Mouse (Mus musculus): Measurements from ENCODE around the gene Fam214a. TPM values are rescaled to one million over a fixed set of nuclear protein-coding genes. Genes with fewer than 3 reads are reported as not detected.

The Fam214a gene
- polyA plus RNA-seq, 1 experiment from 2014 or later: 35.9 TPM

GRCm38 (mm10) chr9:74972736-74973135, 20.1 kb downstream of the Fam214a start:
- no peaks in the 10 kb centered on the region for H3K9me3 ChIP-seq (ENCODE audit: control insufficient read depth, low read length)
- no peaks in the 10 kb centered on the region for H3K27me3 ChIP-seq (ENCODE audit: control insufficient read depth, insufficient read depth, low read length)
- DNase-seq (no peak), ATAC-seq (ENCODE audit: low FRiP score, low TSS enrichment) (no peak)
- no peak overlapping the region for H3K4me2 ChIP-seq (ENCODE audit: low read length)
- H3K27ac ChIP-seq (replicated peaks; ENCODE audit: low read depth, low read length): no peak overlapping the region
- no peak overlapping the region for H3K9ac ChIP-seq (replicated peaks; ENCODE audit: low read length)
- H3K4me3 ChIP-seq (replicated peaks; ENCODE audit: low read depth, low read length): no peak overlapping the region
- H3K36me3 ChIP-seq (ENCODE audit: control insufficient read depth, insufficient read depth, low read length): no peaks in the 10 kb centered on the region
- H3K4me1 ChIP-seq (ENCODE audit: control insufficient read depth, insufficient read depth, low read length): peaks cover 27% of the 10 kb centered on the region
- 92% methylated on average over 5 of the region's 5 CpGs for WGBS

DNA sequence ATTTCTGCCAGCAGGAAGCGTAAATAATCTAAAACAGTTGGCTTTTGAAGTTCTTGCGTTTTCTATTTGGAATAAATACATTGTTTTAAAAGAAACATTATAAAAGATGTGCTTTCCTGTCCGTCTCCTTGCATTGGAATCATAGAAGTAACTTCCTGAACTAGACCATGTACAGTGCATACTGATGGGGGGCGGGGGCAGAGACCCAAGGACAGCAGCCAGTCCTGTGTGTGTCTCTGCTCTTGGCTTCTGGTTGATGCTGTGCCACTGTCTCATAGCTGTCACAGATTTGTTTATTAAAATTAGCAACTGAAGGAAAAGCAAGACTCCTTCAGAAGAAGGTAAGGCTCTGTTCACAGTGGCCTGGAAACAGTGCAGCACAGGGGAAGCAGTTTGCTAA, 20.5 kb downstream of the Fam214a start:
- H3K27me3 ChIP-seq (ENCODE audit: control insufficient read depth, insufficient read depth, low read length): no peaks in the 10 kb centered on the region
- H3K4me3 ChIP-seq (replicated peaks; ENCODE audit: low read depth, low read length): no peak overlapping the region
- DNase-seq: no peak
- H3K4me2 ChIP-seq (ENCODE audit: low read length): no peak overlapping the region
- H3K9ac ChIP-seq (replicated peaks; ENCODE audit: low read length): no peak overlapping the region
- H3K36me3 ChIP-seq (ENCODE audit: control insufficient read depth, insufficient read depth, low read length): no peaks in the 10 kb centered on the region
- H3K4me1 ChIP-seq (ENCODE audit: control insufficient read depth, insufficient read depth, low read length): peaks cover 31% of the 10 kb centered on the region
- ATAC-seq (ENCODE audit: low FRiP score, low TSS enrichment): no peak
- no peak overlapping the region for H3K27ac ChIP-seq (replicated peaks; ENCODE audit: low read depth, low read length)
- WGBS: 90% methylated on average over 4 of the region's 4 CpGs
- no peaks in the 10 kb centered on the region for H3K9me3 ChIP-seq (ENCODE audit: control insufficient read depth, low read length)

DNA sequence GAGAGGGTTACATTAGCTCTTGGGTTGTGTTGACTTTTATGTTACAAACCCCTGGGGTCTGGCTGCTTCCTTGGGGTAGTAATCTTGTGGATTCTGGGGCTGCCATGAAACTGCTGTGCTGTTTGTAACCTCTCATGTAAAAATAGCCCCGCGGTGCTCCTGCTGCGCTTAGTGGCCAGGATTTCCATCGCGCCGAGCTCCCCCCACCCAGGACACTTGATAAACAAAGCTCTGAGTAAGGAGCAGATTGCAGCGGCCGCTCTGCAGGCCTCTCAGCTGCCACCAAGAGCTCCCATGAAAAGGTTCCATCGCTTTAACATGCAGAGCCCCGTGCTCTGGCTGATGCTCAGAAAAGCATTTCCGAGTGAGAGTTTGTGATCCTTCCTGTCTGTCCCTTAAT, 22.1 kb downstream of the Fam214a start:
- WGBS: under 1% methylated on average over 11 of the region's 11 CpGs
- Histone ChIP-seq H3K9me3 (ENCODE audit: control insufficient read depth, low read length) (no peaks in the 10 kb centered on the region), H3K4me2 (ENCODE audit: low read length) (peak overlapping the region; percentile 67), H3K27ac (replicated peaks; ENCODE audit: low read depth, low read length) (peak overlapping the region; percentile 99), H3K36me3 (ENCODE audit: control insufficient read depth, insufficient read depth, low read length) (no peaks in the 10 kb centered on the region), H3K9ac (replicated peaks; ENCODE audit: low read length) (no peak overlapping the region; the same call in 1 of the 2 replicates), H3K27me3 (ENCODE audit: control insufficient read depth, insufficient read depth, low read length) (no peaks in the 10 kb centered on the region), H3K4me1 (ENCODE audit: control insufficient read depth, insufficient read depth, low read length) (peaks cover 45% of the 10 kb centered on the region), H3K4me3 (replicated peaks; ENCODE audit: low read depth, low read length) (no peak overlapping the region)
- ATAC-seq (ENCODE audit: low FRiP score, low TSS enrichment) (no peak), DNase-seq (peak; percentile 76)

GRCm38 (mm10) chr9:74975416-74975815, 22.7 kb downstream of the Fam214a start:
- 8% methylated on average over 7 of the region's 7 CpGs for WGBS
- Histone ChIP-seq H3K27ac (replicated peaks; ENCODE audit: low read depth, low read length) (peak overlapping the region; percentile 99), H3K9me3 (ENCODE audit: control insufficient read depth, low read length) (no peaks in the 10 kb centered on the region), H3K27me3 (ENCODE audit: control insufficient read depth, insufficient read depth, low read length) (no peaks in the 10 kb centered on the region), H3K36me3 (ENCODE audit: control insufficient read depth, insufficient read depth, low read length) (no peaks in the 10 kb centered on the region), H3K4me2 (ENCODE audit: low read length) (peak overlapping the region; percentile 67), H3K9ac (replicated peaks; ENCODE audit: low read length) (peak overlapping the region; percentile 78; the same call in 1 of the 2 replicates), H3K4me3 (replicated peaks; ENCODE audit: low read depth, low read length) (peak overlapping the region; percentile 51), H3K4me1 (ENCODE audit: control insufficient read depth, insufficient read depth, low read length) (peaks cover 45% of the 10 kb centered on the region)
- DNase-seq: no peak
- ATAC-seq (ENCODE audit: low FRiP score, low TSS enrichment): peak; percentile 17

GRCm38 (mm10) chr9:74975911-74976563, 23.4 kb downstream of the Fam214a start:
- ATAC-seq (ENCODE audit: low FRiP score, low TSS enrichment) (peak; percentile 96), DNase-seq (peak; percentile 93)
- Histone ChIP-seq H3K27ac (replicated peaks; ENCODE audit: low read depth, low read length) (peak overlapping the region; percentile 99), H3K27me3 (ENCODE audit: control insufficient read depth, insufficient read depth, low read length) (no peaks in the 10 kb centered on the region), H3K9me3 (ENCODE audit: control insufficient read depth, low read length) (no peaks in the 10 kb centered on the region), H3K4me3 (replicated peaks; ENCODE audit: low read depth, low read length) (peak overlapping the region; percentile 51), H3K4me2 (ENCODE audit: low read length) (peak overlapping the region; percentile 67), H3K4me1 (ENCODE audit: control insufficient read depth, insufficient read depth, low read length) (peaks cover 45% of the 10 kb centered on the region), H3K36me3 (ENCODE audit: control insufficient read depth, insufficient read depth, low read length) (no peaks in the 10 kb centered on the region), H3K9ac (replicated peaks; ENCODE audit: low read length) (peak overlapping the region; percentile 78)
- WGBS: under 1% methylated on average over 23 of the region's 23 CpGs

GRCm38 (mm10) chr9:74977251-74977650, 24.6 kb downstream of the Fam214a start:
- Histone ChIP-seq H3K9ac (replicated peaks; ENCODE audit: low read length) (peak overlapping the region; percentile 78; the same call in 1 of the 2 replicates), H3K27ac (replicated peaks; ENCODE audit: low read depth, low read length) (peak overlapping the region; percentile 99), H3K4me3 (replicated peaks; ENCODE audit: low read depth, low read length) (peak overlapping the region; percentile 51), H3K27me3 (ENCODE audit: control insufficient read depth, insufficient read depth, low read length) (no peaks in the 10 kb centered on the region), H3K36me3 (ENCODE audit: control insufficient read depth, insufficient read depth, low read length) (no peaks in the 10 kb centered on the region), H3K4me1 (ENCODE audit: control insufficient read depth, insufficient read depth, low read length) (peaks cover 45% of the 10 kb centered on the region), H3K4me2 (ENCODE audit: low read length) (peak overlapping the region; percentile 67), H3K9me3 (ENCODE audit: control insufficient read depth, low read length) (no peaks in the 10 kb centered on the region)
- no peak for ATAC-seq (ENCODE audit: low FRiP score, low TSS enrichment)
- DNase-seq: peak; percentile 49
- 58% methylated on average over 2 of the region's 2 CpGs for WGBS

DNA sequence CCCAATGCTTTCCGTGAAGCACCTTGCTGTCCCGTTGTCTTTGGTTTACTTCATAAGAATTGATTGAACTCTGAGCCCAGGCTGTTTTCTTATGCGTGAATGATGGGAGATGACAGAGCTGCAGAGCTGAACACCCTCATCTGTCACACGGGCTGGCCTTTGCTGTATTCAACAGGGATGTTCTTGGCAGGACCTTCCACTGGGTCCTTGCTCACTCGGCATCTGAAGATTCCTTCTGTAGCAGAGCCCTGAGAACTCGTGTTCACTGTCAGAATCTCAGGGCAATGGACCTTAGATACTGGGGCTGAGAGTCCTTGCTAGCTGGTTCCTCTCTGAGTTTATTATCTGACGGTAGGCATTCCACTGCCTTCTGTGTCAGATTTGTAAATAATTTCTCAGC, 25.3 kb downstream of the Fam214a start:
- Histone ChIP-seq H3K27me3 (ENCODE audit: control insufficient read depth, insufficient read depth, low read length) (no peaks in the 10 kb centered on the region), H3K9ac (replicated peaks; ENCODE audit: low read length) (peak overlapping the region; percentile 37; the same call in 1 of the 2 replicates), H3K36me3 (ENCODE audit: control insufficient read depth, insufficient read depth, low read length) (no peaks in the 10 kb centered on the region), H3K4me1 (ENCODE audit: control insufficient read depth, insufficient read depth, low read length) (peaks cover 45% of the 10 kb centered on the region), H3K4me3 (replicated peaks; ENCODE audit: low read depth, low read length) (peak overlapping the region; percentile 51; the same call in 1 of the 2 replicates), H3K27ac (replicated peaks; ENCODE audit: low read depth, low read length) (peak overlapping the region; percentile 99), H3K4me2 (ENCODE audit: low read length) (peak overlapping the region; percentile 67), H3K9me3 (ENCODE audit: control insufficient read depth, low read length) (no peaks in the 10 kb centered on the region)
- no peak for ATAC-seq (ENCODE audit: low FRiP score, low TSS enrichment)
- 49% methylated on average over 7 of the region's 7 CpGs for WGBS
- DNase-seq: peak; percentile 32

- no peak overlapping the region for H3K4me3 ChIP-seq (replicated peaks; ENCODE audit: low read depth, low read length)
These were observed 26.2 kb downstream of the Fam214a start for GRCm38 (mm10) chr9:74978868-74979267.

DNA sequence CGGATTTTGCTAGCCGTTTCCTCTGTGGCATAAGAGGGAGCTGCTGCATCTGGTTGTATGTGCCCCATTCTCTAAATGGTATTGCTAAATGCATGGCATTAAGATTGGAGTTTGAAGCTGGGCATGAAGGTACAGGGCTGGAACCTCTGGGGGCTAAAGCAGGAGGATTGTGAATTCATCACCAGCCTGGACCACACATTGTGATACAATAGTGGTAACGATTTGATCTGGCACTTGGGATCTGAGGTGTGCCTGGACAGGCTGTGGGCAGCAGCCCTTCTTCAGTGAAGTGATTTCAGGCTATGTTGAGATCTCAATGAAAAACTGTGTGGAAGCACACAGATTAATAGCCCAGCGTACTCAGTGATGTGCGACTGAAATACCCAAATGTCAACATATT, 26.7 kb downstream of the Fam214a start:
- Histone ChIP-seq H3K9ac (replicated peaks; ENCODE audit: low read length) (no peak overlapping the region), H3K4me2 (ENCODE audit: low read length) (peak overlapping the region; percentile 14; the same call in 1 of the 2 replicates), H3K4me3 (replicated peaks; ENCODE audit: low read depth, low read length) (no peak overlapping the region), H3K9me3 (ENCODE audit: control insufficient read depth, low read length) (no peaks in the 10 kb centered on the region), H3K27me3 (ENCODE audit: control insufficient read depth, insufficient read depth, low read length) (no peaks in the 10 kb centered on the region), H3K4me1 (ENCODE audit: control insufficient read depth, insufficient read depth, low read length) (peaks cover 43% of the 10 kb centered on the region), H3K36me3 (ENCODE audit: control insufficient read depth, insufficient read depth, low read length) (no peaks in the 10 kb centered on the region), H3K27ac (replicated peaks; ENCODE audit: low read depth, low read length) (no peak overlapping the region)
- 77% methylated on average over 5 of the region's 5 CpGs for WGBS
- ATAC-seq (ENCODE audit: low FRiP score, low TSS enrichment) (no peak), DNase-seq (no peak)

More at GRCm38 (mm10) chr9:74978868-74979267, 26.2 kb downstream of the Fam214a start:
- Histone ChIP-seq H3K27me3 (ENCODE audit: control insufficient read depth, insufficient read depth, low read length) (no peaks in the 10 kb centered on the region), H3K4me2 (ENCODE audit: low read length) (peak overlapping the region; percentile 67), H3K27ac (replicated peaks; ENCODE audit: low read depth, low read length) (no peak overlapping the region), H3K36me3 (ENCODE audit: control insufficient read depth, insufficient read depth, low read length) (no peaks in the 10 kb centered on the region), H3K9ac (replicated peaks; ENCODE audit: low read length) (no peak overlapping the region; the same call in 1 of the 2 replicates), H3K9me3 (ENCODE audit: control insufficient read depth, low read length) (no peaks in the 10 kb centered on the region), H3K4me1 (ENCODE audit: control insufficient read depth, insufficient read depth, low read length) (peaks cover 45% of the 10 kb centered on the region)
- WGBS: 80% methylated on average over 7 of the region's 7 CpGs
- ATAC-seq (ENCODE audit: low FRiP score, low TSS enrichment): no peak
- DNase-seq: no peak
